Mouse (Mus musculus) adrenal gland, adult (tissue): ENCODE results near the gene Gfi1.

Experiments
- DNase-seq, 2 experiments: peaks; one replicate each; pipeline ENCODE4 v3.0.0; 2022 to 2023; ENCODE audit warnings: low spot score in 1 of 2; ENCODE audit not compliant: inconsistent age in 2 of 2

The Gfi1 gene

GRCm38 (mm10) chr5:107722661-107723532 lies 2.9 kb downstream of the Gfi1 start:
- DNase-seq: peak; percentile 6 to 64

GRCm38 (mm10) chr5:107721638-107722011 lies 4.2 kb downstream of the Gfi1 start:
- DNase-seq: peak in 1 of 2 experiments; percentile 39

GRCm38 (mm10) chr5:107720991-107721637 lies 4.7 kb downstream of the Gfi1 start:
- peak; percentile 8 to 31 for DNase-seq

- no peak for DNase-seq
Observed at GRCm38 (mm10) chr5:107720511-107720910, 5.3 kb downstream of the Gfi1 start.

GRCm38 (mm10) chr5:107719786-107720185 lies 6.0 kb downstream of the Gfi1 start:
- DNase-seq: no peak

GRCm38 (mm10) chr5:107719209-107719608 lies 6.6 kb downstream of the Gfi1 start:
- no peak for DNase-seq

- DNase-seq: peak in 1 of 2 experiments; percentile 13
Observed at GRCm38 (mm10) chr5:107717871-107718361, 7.9 kb downstream of the Gfi1 start.

GRCm38 (mm10) chr5:107711689-107712088 lies 14.1 kb downstream of the Gfi1 start:
- DNase-seq: no peak

- no peak for DNase-seq
Observed at GRCm38 (mm10) chr5:107708124-107708797, 17.6 kb downstream of the Gfi1 start.

GRCm38 (mm10) chr5:107706262-107706661 lies 19.6 kb downstream of the Gfi1 start:
- DNase-seq: no peak

GRCm38 (mm10) chr5:107705756-107706155 lies 20.1 kb downstream of the Gfi1 start:
- DNase-seq: no peak

GRCm38 (mm10) chr5:107703207-107703763 lies 22.6 kb downstream of the Gfi1 start:
- DNase-seq: no peak

- no peak for DNase-seq
Observed at GRCm38 (mm10) chr5:107701658-107702057, 24.2 kb downstream of the Gfi1 start.

- DNase-seq: no peak
Observed at GRCm38 (mm10) chr5:107700873-107701272, 25.0 kb downstream of the Gfi1 start.

GRCm38 (mm10) chr5:107698888-107699287 lies 26.9 kb downstream of the Gfi1 start:
- DNase-seq: no peak

GRCm38 (mm10) chr5:107695019-107695418 lies 30.8 kb downstream of the Gfi1 start:
- DNase-seq: no peak

GRCm38 (mm10) chr5:107688499-107688866 lies 37.4 kb downstream of the Gfi1 start:
- no peak for DNase-seq

GRCm38 (mm10) chr5:107687592-107688498 lies 38.0 kb downstream of the Gfi1 start:
- peak; percentile 62 to 88 for DNase-seq

- no peak for DNase-seq
Observed at GRCm38 (mm10) chr5:107687161-107687560, 38.7 kb downstream of the Gfi1 start.

- peak in 1 of 2 experiments; percentile 46 for DNase-seq
Observed at GRCm38 (mm10) chr5:107684380-107684779, 41.5 kb downstream of the Gfi1 start.
